In genomic region chr11:5099576-5100183, GRCm38 (mm10) we compare ENCODE assay signal across 8 mouse cellular contexts. TPM values are rescaled to one million over a fixed set of nuclear protein-coding genes. Genes with fewer than 3 reads are reported as not detected.
DNase-seq lines count a peak whose midpoint lies in the region; ATAC-seq and TF ChIP-seq lines count a peak whose summit lies in the region.

No protein-coding gene starts in this region.

- WGBS in heart, embryonic 14.5 days = under 1% methylated on average over 31 of the region's 31 CpGs
- under 1% methylated on average over 31 of the region's 31 CpGs for WGBS in liver, embryonic 12.5 days (ENCODE audit: insufficient replicate concordance)

- H3K36me3 ChIP-seq in heart, embryonic 14.5 days (ENCODE audit: control insufficient read depth, insufficient read depth, low read length) = peaks cover 24% of the 10 kb centered on the region
- H3K36me3 ChIP-seq in liver, embryonic 12.5 days = peaks cover 41% of the 10 kb centered on the region
- H3K36me3 ChIP-seq in splenic B cell, adult 2 months (ENCODE audit: control insufficient read depth, insufficient read depth, low read length, poor library complexity, severe bottlenecking) = no peaks in the 10 kb centered on the region

- TF ChIP-seq POLR2A in brain, embryonic 14.5 days (IDR thresholded peaks at IDR 0.05; ENCODE audit: borderline replicate concordance, extremely low read depth, insufficient read depth, insufficient read length, poor library complexity, severe bottlenecking) = no peak

- no peaks in the 10 kb centered on the region for H3K9me3 ChIP-seq in heart, embryonic 14.5 days (ENCODE audit: control insufficient read depth, low read length)
- no peaks in the 10 kb centered on the region for H3K9me3 ChIP-seq in liver, embryonic 12.5 days (replicated peaks)

- H3K27me3 ChIP-seq in heart, embryonic 14.5 days (ENCODE audit: control insufficient read depth, insufficient read depth, low read length) = no peaks in the 10 kb centered on the region
- H3K27me3 ChIP-seq in liver, embryonic 12.5 days (replicated peaks) = no peaks in the 10 kb centered on the region
- no peaks in the 10 kb centered on the region for H3K27me3 ChIP-seq in splenic B cell, adult 2 months (ENCODE audit: control insufficient read depth, insufficient read depth, low read length, poor library complexity, severe bottlenecking)

- peak; percentile 73 for ATAC-seq in erythroid progenitor cell, adult 5-6 weeks (replicated peaks; ENCODE audit: low FRiP score, poor library complexity, severe bottlenecking)
- ATAC-seq in heart, embryonic 14.5 days (ENCODE audit: insufficient number of reproducible peaks, insufficient read depth, low FRiP score, low read depth) = peak; percentile 76
- peak; percentile 65 for ATAC-seq in liver, embryonic 12.5 days

- peak; percentile 78 for DNase-seq in CD4-positive helper T cell, adult 2 months (ENCODE audit: low read depth, low spot score)
- peak; percentile 92 for DNase-seq in brain, embryonic 14.5 days (ENCODE audit: low read depth)
- DNase-seq in kidney, postnatal 14 days = peak; percentile 92
- DNase-seq in naive thymus-derived CD4-positive, alpha-beta T cell, adult 2 months (ENCODE audit: low read depth) = peak; percentile 75
- DNase-seq in splenic B cell, adult 2 months (ENCODE audit: low read depth, low spot score) = peak; percentile 77

- H3K4me1 ChIP-seq in heart, embryonic 14.5 days (ENCODE audit: control insufficient read depth in 2 of 2, insufficient read depth in 2 of 2, low read length in 2 of 2) = peaks cover 11 to 28% of the 10 kb centered on the region in 2 experiments
- H3K4me1 ChIP-seq in liver, embryonic 12.5 days = peaks cover 59% of the 10 kb centered on the region

- peak overlapping the region; percentile 100 for H3K9ac ChIP-seq in heart, embryonic 14.5 days (ENCODE audit: low read length)
- H3K9ac ChIP-seq in liver, embryonic 12.5 days = peak overlapping the region; percentile 100

- H3K4me3 ChIP-seq in heart, embryonic 14.5 days (ENCODE audit: control insufficient read depth in 1 of 2, insufficient read depth in 1 of 2, low read depth in 1 of 2, low read length in 2 of 2) = peak overlapping the region; percentile 67 to 98
- peak overlapping the region; percentile 100 for H3K4me3 ChIP-seq in liver, embryonic 12.5 days

- H3K4me2 ChIP-seq in heart, embryonic 14.5 days (ENCODE audit: low read length) = peak overlapping the region; percentile 90
- peak overlapping the region; percentile 81 for H3K4me2 ChIP-seq in liver, embryonic 12.5 days

- no peak for TF ChIP-seq CTCF in brain, embryonic 14.5 days (IDR thresholded peaks at IDR 0.05; ENCODE audit: borderline replicate concordance, extremely low read depth, insufficient read depth, insufficient read length)

- peak overlapping the region; percentile 95 to 98 for H3K27ac ChIP-seq in heart, embryonic 14.5 days (replicated peaks in 1 of 2; ENCODE audit: control insufficient read depth in 1 of 2, insufficient read depth in 1 of 2, low read depth in 2 of 2, low read length in 2 of 2)
- H3K27ac ChIP-seq in liver, embryonic 12.5 days = peak overlapping the region; percentile 91

RNA-seq across cellular contexts. Expression of gene Ewsr1, which starts 0.6 kb away (rescaled TPM):
- 402 and 518 TPM in 2 replicates for polyA plus RNA-seq in brain, embryonic 14.5 days (2012; rRNA removed)
- total RNA-seq in erythroid progenitor cell, adult 5-6 weeks (2015; ENCODE audit: low replicate concordance) = 242 and 276 TPM in 2 replicates
- 439 and 531 TPM in 2 replicates for total RNA-seq in erythroid progenitor cell, adult 5-6 weeks (2017; ENCODE audit: low replicate concordance)
- 198 and 242 TPM in 2 replicates for polyA plus RNA-seq in heart, embryonic 14.5 days (2014; fragmentation: Nextera tagmentation; extraction: Ambion mirVana)
- 432 and 434 TPM in 2 replicates for polyA plus RNA-seq in liver, embryonic 12.5 days (2016; fragmentation: Nextera tagmentation; extraction: Ambion mirVana)

RNA-seq across cellular contexts. Expression of gene Rhbdd3, which starts 1.0 kb away (rescaled TPM):
- polyA plus RNA-seq in brain, embryonic 14.5 days (2012; rRNA removed) = 41.9 and 51.4 TPM in 2 replicates
- total RNA-seq in erythroid progenitor cell, adult 5-6 weeks (2015; ENCODE audit: low replicate concordance) = 2.2 and 23.5 TPM in 2 replicates
- 3.6 and 4.6 TPM in 2 replicates for total RNA-seq in erythroid progenitor cell, adult 5-6 weeks (2017; ENCODE audit: low replicate concordance)
- polyA plus RNA-seq in heart, embryonic 14.5 days (2014; fragmentation: Nextera tagmentation; extraction: Ambion mirVana) = 33.5 TPM in 2 replicates
- 19.0 and 22.9 TPM in 2 replicates for polyA plus RNA-seq in liver, embryonic 12.5 days (2016; fragmentation: Nextera tagmentation; extraction: Ambion mirVana)

RNA-seq across cellular contexts. Expression of gene Gas2l1, which starts 34.6 kb away (rescaled TPM):
- 32.6 and 38.1 TPM in 2 replicates for polyA plus RNA-seq in brain, embryonic 14.5 days (2012; rRNA removed)
- total RNA-seq in erythroid progenitor cell, adult 5-6 weeks (2015; ENCODE audit: low replicate concordance) = 0.42 and 2.2 TPM in 2 replicates
- total RNA-seq in erythroid progenitor cell, adult 5-6 weeks (2017; ENCODE audit: low replicate concordance) = 1.7 TPM in 1 of 2 replicates, not detected in the other
- polyA plus RNA-seq in heart, embryonic 14.5 days (2014; fragmentation: Nextera tagmentation; extraction: Ambion mirVana) = 22.4 and 24.6 TPM in 2 replicates
- polyA plus RNA-seq in liver, embryonic 12.5 days (2016; fragmentation: Nextera tagmentation; extraction: Ambion mirVana) = 35.2 and 37.5 TPM in 2 replicates

RNA-seq across cellular contexts. Expression of gene Rasl10a, which starts 41.8 kb away (rescaled TPM):
- 0.41 and 0.48 TPM in 2 replicates for polyA plus RNA-seq in brain, embryonic 14.5 days (2012; rRNA removed)
- not detected in 2 replicates for total RNA-seq in erythroid progenitor cell, adult 5-6 weeks (2015; ENCODE audit: low replicate concordance)
- 1.5 TPM in 1 of 2 replicates, not detected in the other for total RNA-seq in erythroid progenitor cell, adult 5-6 weeks (2017; ENCODE audit: low replicate concordance)
- 1.1 and 2.0 TPM in 2 replicates for polyA plus RNA-seq in heart, embryonic 14.5 days (2014; fragmentation: Nextera tagmentation; extraction: Ambion mirVana)
- 0.77 and 1.1 TPM in 2 replicates for polyA plus RNA-seq in liver, embryonic 12.5 days (2016; fragmentation: Nextera tagmentation; extraction: Ambion mirVana)

RNA-seq across cellular contexts. Expression of gene Emid1, which starts 52.4 kb away (rescaled TPM):
- polyA plus RNA-seq in brain, embryonic 14.5 days (2012; rRNA removed) = 10.3 and 13.4 TPM in 2 replicates
- not detected in 2 replicates for total RNA-seq in erythroid progenitor cell, adult 5-6 weeks (2015; ENCODE audit: low replicate concordance)
- total RNA-seq in erythroid progenitor cell, adult 5-6 weeks (2017; ENCODE audit: low replicate concordance) = 0.90 and 5.5 TPM in 2 replicates
- 5.4 and 6.8 TPM in 2 replicates for polyA plus RNA-seq in heart, embryonic 14.5 days (2014; fragmentation: Nextera tagmentation; extraction: Ambion mirVana)
- polyA plus RNA-seq in liver, embryonic 12.5 days (2016; fragmentation: Nextera tagmentation; extraction: Ambion mirVana) = 9.0 and 9.1 TPM in 2 replicates

Comparison
In these comparisons a context has a peak if more than half of its experiments do, and no peak if none do; other contexts are left out.
1. Peak in every context shown above with its lines: DNase-seq, ATAC-seq, H3K4me3 ChIP-seq and H3K27ac ChIP-seq.